Mouse (Mus musculus) T-helper 2 cell (primary cell): ENCODE measurements around the gene Gjc3.

ENCODE experiments used
- in situ Hi-C: fragments of 300-600 bp; cut with MboI, MseI; formaldehyde crosslinking; loops from one replicate; pipeline ENCODE4 v1.15.1; 2025; ENCODE audit warnings: high pct_unique_total_duplicates

Gene Gjc3

GRCm38 (mm10) chr5:137914508-137914907 is 48.4 kb downstream of the Gjc3 start:
- in situ Hi-C loops = no loop called here

- in situ Hi-C loops = no loop called here
Observed at GRCm38 (mm10) chr5:137909564-137910262, 53.2 kb downstream of the Gjc3 start.
